Mouse (Mus musculus): Measurements from ENCODE around the gene Oas1f.
"Not testable (repeated sequence)": the region's sequence is repeated elsewhere in the genome, so short reads cannot be mapped to it uniquely, and the experiment has no call there.

Gene Oas1f

DNA sequence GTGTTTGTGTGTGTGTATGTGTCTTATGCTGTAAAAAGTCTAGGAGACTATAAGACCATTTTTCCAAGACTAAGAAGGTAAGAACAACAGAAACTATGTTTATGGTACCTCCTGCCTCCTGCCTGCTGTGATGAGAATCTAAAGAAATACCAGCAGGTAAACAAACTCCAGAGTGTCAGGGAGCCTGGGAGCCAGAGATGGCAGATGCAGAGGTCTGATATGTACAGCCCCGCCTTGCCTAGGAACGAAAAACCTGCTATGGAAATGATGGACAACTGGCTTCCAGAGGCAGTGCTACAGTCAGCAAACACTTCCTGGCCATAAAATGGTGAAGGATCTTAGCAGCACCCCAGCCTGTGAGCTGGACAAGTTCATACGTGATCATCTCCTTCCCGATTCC is at the start of gene Oas1f:
Gene Oas1f, plus strand, starts transcription at position 301 of the 400 bp plus-strand sequence.
- no peak for DNase-seq

GRCm38 (mm10) chr5:120798147-120798546 is 49.0 kb upstream of the Oas1f start:
- DNase-seq = not testable (repeated sequence)

GRCm38 (mm10) chr5:120798943-120799342 is 48.2 kb upstream of the Oas1f start:
- DNase-seq = not testable (repeated sequence)

DNA sequence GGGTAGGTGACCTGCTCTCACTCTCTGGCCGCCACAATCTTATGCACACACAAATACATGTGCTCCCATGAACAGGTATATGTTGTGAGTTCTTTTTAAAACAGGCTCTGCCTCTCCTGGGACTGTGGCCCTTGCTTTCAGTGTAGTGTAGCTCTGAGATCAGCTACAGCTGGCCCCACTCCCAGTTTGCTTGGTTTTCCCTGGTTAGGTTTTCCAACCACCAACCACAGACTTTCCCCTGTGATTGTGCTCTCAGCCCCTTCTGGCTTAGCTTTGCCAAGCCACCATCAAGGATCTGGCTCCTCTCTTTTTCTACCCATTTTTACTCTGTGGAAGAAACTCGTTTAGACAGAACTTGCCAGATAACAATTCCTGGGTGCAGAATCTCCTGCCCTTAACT is 43.6 kb upstream of the Oas1f start:
- no peak for DNase-seq

DNA sequence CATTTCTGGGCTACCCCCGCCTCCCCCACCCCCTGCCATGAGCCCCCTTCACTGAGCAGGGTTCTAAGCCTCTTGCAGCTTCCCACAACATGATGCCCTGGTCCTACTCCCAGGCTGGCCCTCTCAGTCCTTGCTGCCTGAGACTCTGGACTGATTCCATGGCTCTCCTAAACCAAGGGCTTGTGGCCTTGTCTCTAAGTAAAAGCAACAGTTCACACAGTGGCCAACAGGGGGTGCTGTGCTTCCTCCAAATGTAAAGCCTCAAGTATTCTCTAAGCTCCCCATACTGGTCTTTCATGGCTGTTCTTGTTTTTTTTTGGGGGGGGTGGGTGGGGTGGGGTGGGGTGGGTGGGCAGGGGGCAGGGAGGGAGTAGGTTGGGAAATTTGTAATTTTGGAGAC is 40.7 kb upstream of the Oas1f start:
- DNase-seq = peak; percentile 76 to 81

DNA sequence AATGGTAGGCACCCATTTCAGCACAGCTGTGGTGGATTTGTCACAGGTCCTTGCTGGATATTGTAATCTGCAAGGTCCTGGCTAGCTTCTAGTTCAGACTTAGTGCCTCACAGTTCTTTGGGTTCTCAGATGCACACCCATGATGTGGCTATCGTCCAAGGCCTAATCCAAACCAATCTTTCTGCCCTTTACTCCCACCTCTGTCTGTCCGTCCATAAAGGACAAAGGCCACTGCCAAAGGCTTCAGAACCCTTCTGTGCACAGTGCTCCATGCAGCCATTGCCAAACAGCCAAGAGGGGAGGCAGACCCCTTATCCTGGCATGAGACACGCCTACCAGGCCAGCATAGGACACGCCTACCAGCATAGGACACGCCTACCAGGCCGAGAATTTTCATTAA is 38.0 kb upstream of the Oas1f start:
- DNase-seq = no peak

DNA sequence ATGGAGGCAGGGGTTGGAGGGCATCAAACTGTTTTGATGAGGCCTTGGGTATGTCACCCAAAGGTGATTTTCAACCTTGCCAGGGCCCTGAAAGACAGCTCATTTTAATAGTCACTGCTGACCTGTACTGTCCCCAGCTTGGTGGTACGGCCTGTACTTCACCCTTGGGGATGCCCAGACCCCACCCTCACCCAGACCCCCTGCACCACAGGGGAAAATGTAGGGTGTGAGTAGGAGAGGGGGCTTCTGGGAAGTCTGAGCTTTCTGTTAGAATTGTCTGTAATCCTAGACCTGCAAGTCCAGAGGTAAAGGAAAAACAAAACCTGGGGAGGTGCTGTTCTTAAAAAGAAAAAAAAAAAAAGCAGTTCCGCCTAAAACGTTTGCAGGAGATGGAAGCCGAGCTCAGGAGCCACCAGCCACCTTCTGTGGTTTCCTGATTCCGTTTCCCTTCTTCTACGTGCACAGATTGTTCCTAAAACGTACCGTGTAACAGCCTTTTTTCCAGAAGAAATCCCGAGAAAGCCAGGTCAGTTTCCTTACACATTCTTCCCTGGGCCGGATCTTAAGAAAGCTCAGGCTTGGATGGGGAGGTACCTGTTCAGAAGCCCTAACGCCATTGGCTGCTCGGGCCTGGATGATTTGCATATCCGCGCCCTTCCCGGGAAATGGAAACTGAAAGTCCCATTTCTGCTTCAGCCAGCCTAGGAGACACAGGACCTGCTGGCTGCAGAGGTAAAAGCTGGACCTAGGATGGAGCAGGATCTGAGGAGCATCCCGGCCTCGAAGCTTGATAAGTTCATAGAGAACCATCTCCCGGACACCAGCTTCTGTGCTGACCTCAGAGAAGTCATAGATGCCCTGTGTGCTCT is 35.0 kb upstream of the Oas1f start, which contains the start of gene Oas1c:
Gene Oas1c, minus strand, starts transcription at position 564 of the 869 bp plus-strand sequence.
- DNase-seq = peak; percentile 82 to 83

- no peak for DNase-seq
These were observed 34.1 kb upstream of the Oas1f start for GRCm38 (mm10) chr5:120813023-120813422.

- peak; percentile 46 to 66 for DNase-seq
These were observed 31.2 kb upstream of the Oas1f start for GRCm38 (mm10) chr5:120815949-120816348.

DNA sequence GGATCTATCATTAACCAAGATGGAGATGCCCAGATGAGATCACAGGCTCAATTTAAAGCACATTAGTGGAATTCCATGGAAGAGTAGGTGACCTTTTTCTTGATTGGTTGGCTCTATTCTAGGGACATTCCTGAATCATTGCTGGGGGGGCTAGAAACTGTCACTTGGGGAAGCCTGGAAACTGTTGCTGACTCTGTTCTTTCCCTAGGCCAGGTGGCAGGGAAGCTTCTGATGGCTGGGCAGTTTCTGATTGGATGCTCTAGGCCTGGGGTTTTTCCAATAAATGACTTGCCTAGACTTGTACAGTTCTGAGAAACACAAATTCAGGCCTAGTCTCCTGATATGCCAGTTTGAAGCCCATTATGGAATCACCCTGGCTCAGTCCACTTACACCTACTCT is 28.2 kb upstream of the Oas1f start:
- no peak for DNase-seq

DNA sequence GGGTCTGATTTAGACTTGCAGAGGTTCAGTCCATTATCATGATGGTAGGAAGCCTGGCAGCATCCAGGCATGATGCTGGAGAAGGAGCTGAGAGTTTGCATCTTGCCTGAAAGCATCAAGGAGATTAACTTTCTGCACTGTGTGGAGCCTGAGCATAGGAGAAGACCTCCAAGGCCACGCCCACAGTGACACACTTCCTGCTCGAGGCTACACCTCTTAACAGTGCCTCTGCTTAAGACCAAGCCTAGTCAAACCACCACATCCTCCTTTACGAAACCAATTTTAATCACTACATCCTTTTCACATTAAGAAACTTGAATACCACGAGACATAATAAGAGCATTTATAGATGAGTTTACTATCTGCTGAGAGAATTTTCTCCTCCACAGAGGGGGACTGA is 16.1 kb upstream of the Oas1f start:
- DNase-seq = no peak

DNA sequence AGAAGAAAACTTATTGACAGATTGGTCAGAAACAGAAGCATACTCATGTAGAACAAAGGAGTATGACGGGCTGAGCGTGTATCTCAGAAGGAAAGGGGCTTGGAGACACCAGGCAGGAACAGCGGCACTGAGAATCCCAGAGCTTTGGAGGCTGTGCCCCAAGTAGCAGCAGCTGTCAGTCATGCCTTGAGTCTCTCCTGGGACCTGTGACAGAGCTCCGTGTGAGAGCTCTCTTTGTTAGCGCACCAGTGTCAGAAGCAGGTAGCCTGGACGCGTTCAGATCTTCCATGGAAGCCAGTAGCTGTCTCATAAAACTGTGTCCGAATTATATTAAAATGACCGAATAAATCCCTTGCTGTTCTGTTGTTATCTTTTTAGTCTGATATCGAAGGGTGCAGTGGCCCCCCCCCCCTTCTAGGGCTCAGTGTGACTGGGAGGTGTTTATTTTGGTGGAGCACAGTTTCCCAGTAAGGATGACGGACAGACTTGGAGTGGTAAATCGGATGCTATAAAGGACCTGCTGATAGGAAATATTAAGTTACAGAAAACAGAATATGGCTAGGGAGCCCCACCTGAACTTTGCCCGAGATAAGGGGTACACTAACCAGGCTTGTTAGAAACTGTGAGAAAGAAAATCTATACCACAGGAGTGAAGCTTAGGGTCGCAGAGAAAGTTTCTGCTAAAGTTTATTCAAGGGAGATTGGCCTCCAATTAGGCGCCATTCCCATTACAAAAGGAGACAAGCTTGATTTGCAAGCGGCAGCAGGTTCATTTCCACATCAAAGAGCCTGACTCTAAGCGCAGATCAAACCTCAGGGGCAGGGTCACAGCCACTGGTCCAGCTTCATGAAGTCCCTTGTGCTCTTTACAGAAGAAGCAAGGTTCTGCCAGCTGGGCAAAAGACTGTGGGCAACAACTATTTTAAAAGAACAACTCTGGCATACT is 13.6 kb upstream of the Oas1f start:
- DNase-seq = no peak

DNA sequence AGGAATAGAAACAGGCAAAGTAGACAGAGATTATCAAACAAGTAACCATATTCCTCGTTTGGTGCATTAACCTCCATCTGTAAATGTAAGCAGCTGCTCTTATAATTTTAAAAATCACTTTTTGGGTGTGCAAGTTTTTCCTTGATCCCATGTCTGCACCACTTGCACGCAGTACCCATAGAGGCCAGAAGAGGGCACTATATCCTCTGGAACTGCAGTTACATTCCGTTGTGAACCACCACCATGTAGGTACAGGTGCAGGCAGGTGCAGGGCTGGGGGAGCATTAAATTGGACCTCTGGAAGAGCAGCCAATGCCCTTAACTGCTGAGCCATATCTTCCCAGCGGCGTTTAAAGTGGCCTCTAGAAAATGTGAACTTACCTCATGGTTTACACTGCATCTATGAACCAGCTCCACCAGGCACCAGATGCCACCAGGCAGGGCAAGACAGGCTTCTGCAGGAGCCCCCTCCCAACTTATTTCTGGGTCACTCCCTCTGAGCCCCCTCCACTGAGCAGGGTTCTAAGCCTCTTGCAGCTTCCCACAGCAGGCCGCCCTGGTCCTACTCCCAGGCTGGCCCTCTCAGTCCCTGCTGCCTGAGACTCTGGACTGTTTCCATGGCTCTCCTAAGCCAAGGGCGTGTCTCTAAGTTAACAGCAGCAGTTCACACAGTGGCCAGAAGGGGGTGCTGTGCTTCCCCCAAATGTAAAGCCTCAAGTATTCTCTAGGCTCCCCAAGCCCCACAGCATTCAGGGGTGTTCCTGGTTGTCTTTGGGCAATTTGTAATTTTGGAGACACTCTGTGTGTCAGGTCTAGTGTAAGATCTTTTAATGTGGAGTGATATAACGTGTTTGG is 10.2 kb upstream of the Oas1f start:
- DNase-seq = peak; percentile 81 to 87

DNA sequence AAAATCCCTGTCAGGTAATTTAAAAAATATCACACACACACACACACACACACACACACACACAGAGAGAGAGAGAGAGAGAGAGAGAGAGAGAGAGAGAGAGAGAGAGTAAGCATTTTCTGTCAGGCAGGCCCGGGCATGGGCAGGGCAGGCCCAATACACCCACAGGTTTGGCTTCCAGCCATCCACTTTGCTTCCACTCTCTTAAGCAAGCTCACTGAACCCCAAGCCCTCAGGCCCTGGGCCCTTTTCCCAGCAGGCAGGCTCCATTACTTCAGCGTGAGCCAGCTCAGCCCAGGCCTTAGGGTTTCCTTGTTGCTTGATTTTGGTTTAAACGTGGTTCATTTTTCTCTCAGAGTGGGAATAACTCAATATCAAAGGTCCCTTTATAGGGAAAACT is 2.5 kb upstream of the Oas1f start:
- DNase-seq = peak; percentile 62 to 77

GRCm38 (mm10) chr5:120849601-120850136 is 2.5 kb downstream of the Oas1f start:
- DNase-seq = peak; percentile 70 to 75

DNA sequence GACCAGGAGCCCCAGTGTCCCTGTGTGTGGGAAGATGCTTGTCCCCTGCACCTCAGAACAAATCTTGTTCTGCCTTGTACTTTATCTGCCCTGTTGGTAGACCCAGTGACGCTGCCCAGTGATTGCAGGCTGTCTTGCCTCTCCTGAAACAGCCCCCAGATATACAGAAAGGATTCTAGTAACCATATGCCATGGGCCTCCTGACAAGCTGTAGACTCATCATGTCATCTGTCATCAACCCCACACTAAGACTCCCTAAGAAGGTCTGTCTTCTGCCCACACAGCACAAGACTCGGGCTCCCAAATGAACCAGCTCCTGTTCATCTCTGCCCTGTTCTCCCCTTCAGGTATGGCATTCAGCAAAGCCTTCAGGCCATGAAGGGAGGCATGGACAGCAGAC is 12.1 kb downstream of the Oas1f start:
- peak; percentile 51 to 66 for DNase-seq

GRCm38 (mm10) chr5:120861121-120861520 is 14.0 kb downstream of the Oas1f start, which contains the start of gene Oas1h:
TSS of gene Oas1h (plus strand) at chr5:120861421.
- no peak for DNase-seq

GRCm38 (mm10) chr5:120865336-120865860 is 18.2 kb downstream of the Oas1f start:
- DNase-seq = peak; percentile 33 to 53

- no peak for DNase-seq
These were observed 22.4 kb downstream of the Oas1f start for GRCm38 (mm10) chr5:120869436-120870015.

DNA sequence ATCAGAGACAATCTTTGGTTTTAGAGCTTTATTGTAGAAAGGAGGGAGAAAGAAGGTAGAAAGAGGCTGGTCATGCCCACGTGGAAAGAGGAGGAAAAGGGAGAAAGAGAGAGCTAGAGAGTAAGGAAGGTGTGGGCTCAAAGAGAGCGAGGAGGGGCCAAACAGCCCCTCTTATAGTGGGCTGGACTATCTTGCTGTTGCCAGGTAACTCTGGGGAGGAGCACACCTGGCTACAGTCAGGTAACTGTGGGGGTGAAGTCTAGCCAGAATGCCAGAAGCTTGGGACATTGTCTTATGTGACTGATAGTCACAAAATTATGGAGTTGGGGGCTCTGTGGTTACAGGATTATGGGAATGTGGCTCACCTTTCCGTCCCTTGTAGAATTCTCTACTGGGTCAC is 22.9 kb downstream of the Oas1f start:
- no peak for DNase-seq

GRCm38 (mm10) chr5:120870782-120871181 is 23.6 kb downstream of the Oas1f start:
- DNase-seq = no peak
